27 mouse cellular contexts compared by ENCODE assay signal in the genomic region with DNA sequence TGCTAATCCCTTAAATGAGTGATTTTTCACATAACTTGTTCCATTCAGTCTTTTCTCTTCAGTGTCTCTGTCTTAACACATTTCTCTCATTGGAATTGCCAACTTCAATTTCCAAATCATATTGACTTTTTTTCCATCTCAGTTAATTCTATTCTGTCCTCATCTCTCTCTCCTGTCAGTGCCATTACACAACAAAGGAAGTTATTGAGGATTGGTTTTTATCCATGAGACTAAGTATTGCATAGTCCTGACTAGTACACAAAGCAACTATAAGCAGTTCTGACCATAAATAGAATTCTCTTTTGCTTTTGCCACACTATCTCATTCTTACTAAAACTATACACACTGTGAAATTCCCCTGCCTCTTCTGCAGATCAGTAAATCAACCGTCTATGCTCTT. TPM values are rescaled to one million over a fixed set of nuclear protein-coding genes. Genes with fewer than 3 reads are reported as not detected.
"Had no signal": no experiment of that assay in that cellular context is flagged by ENCODE, and none has a peak within 500 bp of the region (broad histone marks: within the 10 kb centered on the region; RNA-seq: fewer than 3 reads in every experiment).

No protein-coding gene starts in this region.

- DNase-seq: cerebellum, adult 2 months; cerebellum, adult 8-10 months; cerebellum, adult 9-10 months; cerebellum, adult 9-11 months; cerebellum, postnatal 10 days; cerebellum, postnatal 14 days; cerebellum, postnatal 25 days; cerebellum, postnatal 36 days; embryo, embryonic 11 days; forebrain, postnatal 0 days; gastrocnemius, adult 2 months; gastrocnemius, postnatal 10 days; gastrocnemius, postnatal 14 days; gastrocnemius, postnatal 25 days; gastrocnemius, postnatal 36 days; heart, adult 11 months; heart, adult 18-20 months; heart, adult 2 months had no signal

- ATAC-seq: forebrain, embryonic 13.5 days; forebrain, embryonic 14.5 days; forebrain, embryonic 15.5 days; forebrain, embryonic 16.5 days; forebrain, postnatal 0 days had no signal

RNA-seq across cellular contexts. Expression of a gene that starts 4.1 kb away (rescaled TPM):
- total RNA-seq: common myeloid progenitor, adult 5-6 weeks; forebrain, postnatal 0 days; gastrocnemius, adult 18-20 months; gastrocnemius, adult 2 months; gastrocnemius, adult 8-10 months; gastrocnemius, postnatal 10 days; gastrocnemius, postnatal 14 days; gastrocnemius, postnatal 25 days; gastrocnemius, postnatal 36 days; gastrocnemius, postnatal 4 days; heart, adult 18-20 months; heart, adult 2 months; heart, adult 8-10 months had no signal

RNA-seq across cellular contexts. Expression of a gene that starts 14.4 kb away (rescaled TPM):
- total RNA-seq: common myeloid progenitor, adult 5-6 weeks; forebrain, postnatal 0 days; gastrocnemius, adult 18-20 months; gastrocnemius, adult 2 months; gastrocnemius, adult 8-10 months; gastrocnemius, postnatal 10 days; gastrocnemius, postnatal 14 days; gastrocnemius, postnatal 25 days; gastrocnemius, postnatal 36 days; gastrocnemius, postnatal 4 days; heart, adult 18-20 months; heart, adult 2 months; heart, adult 8-10 months had no signal

RNA-seq across cellular contexts. Expression of a gene that starts 16.7 kb away (rescaled TPM):
- total RNA-seq: common myeloid progenitor, adult 5-6 weeks; forebrain, postnatal 0 days; gastrocnemius, adult 18-20 months; gastrocnemius, adult 2 months; gastrocnemius, adult 8-10 months; gastrocnemius, postnatal 10 days; gastrocnemius, postnatal 14 days; gastrocnemius, postnatal 25 days; gastrocnemius, postnatal 36 days; gastrocnemius, postnatal 4 days; heart, adult 18-20 months; heart, adult 2 months; heart, adult 8-10 months had no signal

RNA-seq across cellular contexts. Expression of a gene that starts 28.7 kb away (rescaled TPM):
- total RNA-seq: forebrain, postnatal 0 days; gastrocnemius, adult 18-20 months; gastrocnemius, adult 2 months; gastrocnemius, adult 8-10 months; gastrocnemius, postnatal 10 days; gastrocnemius, postnatal 14 days; gastrocnemius, postnatal 25 days; gastrocnemius, postnatal 36 days; gastrocnemius, postnatal 4 days; heart, adult 18-20 months; heart, adult 2 months; heart, adult 8-10 months had no signal

RNA-seq across cellular contexts. Expression of a gene that starts 36.0 kb away (rescaled TPM):
- total RNA-seq: common myeloid progenitor, adult 5-6 weeks; forebrain, postnatal 0 days; gastrocnemius, adult 18-20 months; gastrocnemius, adult 2 months; gastrocnemius, adult 8-10 months; gastrocnemius, postnatal 10 days; gastrocnemius, postnatal 14 days; gastrocnemius, postnatal 25 days; gastrocnemius, postnatal 36 days; gastrocnemius, postnatal 4 days; heart, adult 18-20 months; heart, adult 2 months; heart, adult 8-10 months had no signal
